Mouse (Mus musculus) hindbrain, postnatal 0 days (tissue): ENCODE results near the gene 1110008L16Rik. TPM values are rescaled to one million over a fixed set of nuclear protein-coding genes. Genes with fewer than 3 reads are reported as not detected.

ENCODE experiments used
- ATAC-seq: fragments of 200-750 bp; cut with Nextera tagmentation; 2 replicates; pipeline ENCODE4 v1.8.0; 2017; ENCODE audit warnings: mild to moderate bottlenecking, moderate TSS enrichment, moderate library complexity
- DNase-seq: peaks from one replicate; pipeline ENCODE4 v3.0.0-alpha.2; 2015; ENCODE audit warnings: low spot score
- H3K27ac ChIP-seq: fragments of 300-500 bp; sonication (generic); 2 replicates; pipeline ENCODE4 v1.5.1; 2014; ENCODE audit warnings: mild to moderate bottlenecking
- H3K27me3 ChIP-seq: fragments of 300-500 bp; sonication (generic); 2 replicates; pipeline ENCODE4 v1.6.1; 2014; ENCODE audit warnings: low read length, mixed read lengths; ENCODE audit not compliant: insufficient read depth
- H3K36me3 ChIP-seq: fragments of 300-500 bp; sonication (generic); 2 replicates; pipeline ENCODE4 v1.6.1; 2014; ENCODE audit warnings: low read length, mixed read lengths; ENCODE audit not compliant: insufficient read depth
- H3K4me1 ChIP-seq: fragments of 300-500 bp; sonication (generic); 2 replicates; pipeline ENCODE4 v1.6.1; 2014; ENCODE audit warnings: antibody characterized with exemption, low read length, mixed read lengths; ENCODE audit not compliant: insufficient read depth
- H3K4me2 ChIP-seq: fragments of 300-500 bp; sonication (generic); 2 replicates; pipeline ENCODE4 v1.6.1; 2014; ENCODE audit warnings: low read depth, mild to moderate bottlenecking, low read length, moderate library complexity, mixed read lengths
- H3K4me3 ChIP-seq: fragments of 300-500 bp; sonication (generic); 2 replicates; pipeline ENCODE4 v1.5.1; 2014; ENCODE audit warnings: low read length
- H3K9ac ChIP-seq: fragments of 300-500 bp; sonication (generic); replicated peaks from 2 replicates; pipeline ENCODE4 v1.6.1; 2014; ENCODE audit warnings: mild to moderate bottlenecking, low read length, moderate library complexity, mixed read lengths
- H3K9me3 ChIP-seq: fragments of 300-500 bp; sonication (generic); 2 replicates; pipeline ENCODE4 v1.6.1; 2016; ENCODE audit warnings: low read length, mixed read lengths
- CTCF ChIP-seq: IDR thresholded peaks from 2 replicates; pipeline ENCODE4 v1.5.1; 2016; ENCODE audit warnings: antibody characterized with exemption, control low read depth, low read depth
- WGBS: fragments of 180-500 bp; shearing (Covaris S2); extraction: QIAGEN DNeasy Blood & Tissue Kit; methylation state at CpG from one replicate; pipeline ENCODE4 v1.1.7; 2014; 5-methylcytosine and 5-hydroxymethylcytosine counted together
- polyA plus RNA-seq: library from polyadenylated mRNA; unstranded; fragments of >200 nt; fragmentation: Nextera tagmentation; extraction: Ambion mirVana; gene quantifications from 2 replicates; pipeline ENCODE4 v1.2.1, GENCODE M21; 2015
- total RNA-seq: library from RNA; depleted of rRNA; stranded (reverse); fragments of >200 nt; gene quantifications from 2 replicates; pipeline ENCODE4 v1.2.3, GENCODE M21; 2014

1110008L16Rik gene
- total and polyA plus RNA-seq, 2 experiments from 2014 or later, result 7.6 to 9.8 TPM

DNA sequence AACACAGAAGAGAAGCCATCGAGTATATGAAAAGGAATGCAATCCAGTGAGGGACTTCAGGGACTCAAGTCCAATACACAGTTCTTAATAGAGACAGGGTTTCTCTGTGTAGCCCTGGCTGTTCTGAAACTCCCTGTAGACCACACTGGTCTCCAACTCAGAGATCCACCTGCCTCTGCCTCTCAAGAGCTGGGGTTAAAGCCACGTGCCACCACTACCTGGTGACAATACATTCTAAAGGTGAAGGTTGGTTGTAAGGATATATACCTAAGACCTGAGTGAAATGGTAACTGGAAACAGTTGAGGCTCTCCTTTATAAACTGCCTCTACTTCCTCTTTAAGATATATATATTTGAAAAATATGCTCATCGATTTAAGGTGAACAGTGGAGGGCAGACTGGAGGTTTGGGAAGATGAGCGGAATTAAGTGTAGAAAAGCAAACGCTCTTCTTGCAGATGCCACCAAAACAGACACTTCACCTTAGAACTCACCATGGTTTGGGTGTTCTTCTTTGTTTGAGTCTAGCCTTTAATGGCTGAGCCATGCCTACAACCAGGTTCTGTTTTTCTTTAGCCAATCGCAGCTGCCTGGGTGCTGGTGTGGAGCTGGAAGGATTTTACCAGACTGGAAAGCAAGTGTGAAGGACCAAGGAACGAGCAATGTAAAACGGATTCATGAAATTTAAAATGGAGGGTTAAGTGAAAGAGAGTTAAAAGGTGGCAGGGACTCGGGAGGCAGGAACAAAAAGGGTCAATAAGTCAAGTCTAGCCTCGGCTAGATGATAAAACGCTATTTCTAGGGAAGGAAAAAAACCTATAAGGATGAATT is 2.3 kb downstream of the 1110008L16Rik start:
- peaks cover 11% of the 10 kb centered on the region for H3K36me3 ChIP-seq
- H3K4me1 ChIP-seq, result peaks cover 18% of the 10 kb centered on the region
- no peak for TF ChIP-seq CTCF
- DNase-seq (peak; percentile 34), ATAC-seq (peak; percentile 7; the same call in 1 of the 2 replicates)
- WGBS, result 39% methylated on average over 11 of the region's 11 CpGs
- peak overlapping the region; percentile 67 for H3K4me3 ChIP-seq
- no peaks in the 10 kb centered on the region for H3K27me3 ChIP-seq
- peak overlapping the region; percentile 67 for H3K9ac ChIP-seq
- peak overlapping the region; percentile 80 for H3K4me2 ChIP-seq
- H3K9me3 ChIP-seq, result no peaks in the 10 kb centered on the region
- peak overlapping the region; percentile 84 for H3K27ac ChIP-seq

GRCm38 (mm10) chr12:55302485-55303441 is 3.4 kb downstream of the 1110008L16Rik start, which contains the start of gene Ppp2r3c:
Ppp2r3c (minus strand) TSS chr12:55302998.
- peak within 1 kb of the TSS; percentile 80 for H3K4me2 ChIP-seq
- H3K9me3 ChIP-seq, result no peaks in the 10 kb centered on the region
- H3K36me3 ChIP-seq, result peaks cover 6% of the 10 kb centered on the region; the same call in 1 of the 2 replicates
- peak within 1 kb of the TSS; percentile 84 for H3K27ac ChIP-seq
- peak; percentile 96 for DNase-seq
- ATAC-seq, result peak; percentile 94
- H3K9ac ChIP-seq, result peak within 1 kb of the TSS; percentile 67
- WGBS, result under 1% methylated on average over 55 of the region's 55 CpGs
- no peaks in the 10 kb centered on the region for H3K27me3 ChIP-seq
- TF ChIP-seq CTCF, result no peak
- H3K4me3 ChIP-seq, result peak within 1 kb of the TSS; percentile 67
- H3K4me1 ChIP-seq, result peaks cover 18% of the 10 kb centered on the region

DNA sequence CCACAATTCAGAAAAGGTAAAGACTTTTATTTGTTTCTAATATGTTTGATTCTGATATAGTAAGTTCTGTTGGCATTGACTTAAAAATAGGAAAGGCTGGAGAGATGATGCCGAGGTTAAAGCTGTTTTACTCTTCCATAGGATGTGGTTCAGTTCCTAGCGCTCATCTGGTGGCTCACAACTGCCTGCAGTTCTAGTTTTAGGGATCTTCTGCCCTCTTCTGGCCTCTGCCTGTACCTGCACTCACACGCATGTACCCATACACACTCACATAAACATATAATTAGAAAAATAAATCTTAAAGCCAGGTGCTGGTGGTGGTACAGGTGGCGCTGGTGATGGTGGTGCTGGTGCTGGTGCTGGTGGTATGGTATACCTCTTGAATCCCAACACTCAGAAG is 7.0 kb downstream of the 1110008L16Rik start:
- Histone ChIP-seq H3K4me3 (no peak overlapping the region), H3K36me3 (no peaks in the 10 kb centered on the region), H3K9me3 (no peaks in the 10 kb centered on the region), H3K27me3 (no peaks in the 10 kb centered on the region), H3K4me1 (peaks cover 11% of the 10 kb centered on the region; the same call in 1 of the 2 replicates), H3K27ac (no peak overlapping the region), H3K9ac (no peak overlapping the region), H3K4me2 (no peak overlapping the region)
- DNase-seq, result no peak
- TF ChIP-seq CTCF, result 0 out of 2 replicates have a peak, but pooled peaks have one; percentile 3
- no peak for ATAC-seq
- 97% methylated on average over 4 of the region's 4 CpGs for WGBS

DNA sequence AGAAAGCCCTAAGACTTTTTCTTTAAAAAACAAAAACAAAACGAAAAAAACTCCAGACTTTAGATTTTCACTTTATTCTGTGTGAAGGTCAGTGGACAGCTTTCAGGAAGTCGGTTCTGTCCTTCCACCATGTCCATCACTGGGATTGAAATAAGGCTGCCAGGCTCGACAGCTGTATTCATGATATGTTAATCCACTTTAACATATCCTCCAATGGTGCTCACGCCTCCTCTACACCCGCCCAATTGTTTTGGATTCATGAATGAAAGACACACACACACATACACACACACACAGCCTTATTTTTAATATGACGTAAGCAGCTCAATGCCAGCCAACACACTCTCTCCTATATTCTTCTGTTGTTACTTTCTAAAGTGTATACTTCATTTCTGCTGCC is 8.2 kb downstream of the 1110008L16Rik start:
- Histone ChIP-seq H3K4me2 (no peak overlapping the region), H3K27me3 (no peaks in the 10 kb centered on the region), H3K27ac (no peak overlapping the region), H3K36me3 (no peaks in the 10 kb centered on the region), H3K4me3 (no peak overlapping the region), H3K4me1 (peaks cover 9% of the 10 kb centered on the region; the same call in 1 of the 2 replicates), H3K9ac (no peak overlapping the region), H3K9me3 (no peaks in the 10 kb centered on the region)
- no peak for ATAC-seq
- TF ChIP-seq CTCF, result no peak
- WGBS, result 68% methylated on average over 6 of the region's 6 CpGs
- no peak for DNase-seq

- no peak for TF ChIP-seq CTCF
- Histone ChIP-seq H3K36me3 (no peaks in the 10 kb centered on the region), H3K4me1 (peaks cover 4% of the 10 kb centered on the region; the same call in 1 of the 2 replicates), H3K9ac (no peak overlapping the region), H3K4me2 (no peak overlapping the region), H3K27me3 (no peaks in the 10 kb centered on the region), H3K4me3 (no peak overlapping the region), H3K27ac (no peak overlapping the region), H3K9me3 (no peaks in the 10 kb centered on the region)
- ATAC-seq (no peak), DNase-seq (no peak)
- WGBS, result 94% methylated on average over 9 of the region's 9 CpGs
Observed at GRCm38 (mm10) chr12:55308731-55309130, 9.4 kb downstream of the 1110008L16Rik start.

DNA sequence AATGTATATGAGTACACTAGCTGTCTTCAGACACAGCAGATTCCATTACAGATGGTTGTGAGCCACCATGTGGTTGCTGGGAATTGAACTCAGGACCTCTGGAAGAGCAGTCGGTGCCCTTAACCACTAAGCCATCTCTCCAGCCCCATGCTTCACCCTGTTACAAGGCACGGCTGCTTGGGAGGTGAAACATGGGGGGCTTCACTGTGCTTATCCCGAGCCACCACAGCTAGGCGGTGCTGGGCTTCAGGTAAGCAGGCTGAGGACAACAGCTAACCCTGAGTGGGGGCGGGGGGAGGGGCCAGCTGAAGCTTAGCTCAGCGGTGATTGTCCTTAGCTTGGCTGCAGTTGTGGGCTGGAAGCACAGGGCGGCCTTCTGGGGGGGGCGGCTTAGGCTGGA is 10.1 kb downstream of the 1110008L16Rik start:
- Histone ChIP-seq H3K9me3 (no peaks in the 10 kb centered on the region), H3K9ac (no peak overlapping the region), H3K4me2 (no peak overlapping the region), H3K36me3 (no peaks in the 10 kb centered on the region), H3K4me3 (no peak overlapping the region), H3K4me1 (no peaks in the 10 kb centered on the region), H3K27me3 (no peaks in the 10 kb centered on the region), H3K27ac (no peak overlapping the region)
- ATAC-seq (no peak), DNase-seq (no peak)
- 72% methylated on average over 8 of the region's 8 CpGs for WGBS
- TF ChIP-seq CTCF, result no peak
